Mouse (Mus musculus) hindlimb bud, embryonic 11.5 days (tissue): ENCODE results near the gene Ankrd44.

Source experiments
- DNase-seq: peaks from one replicate; pipeline ENCODE4 v3.0.0-alpha.2; 2012; ENCODE audit warnings: low read depth, low spot score; ENCODE audit errors: extremely low spot score

Ankrd44 gene

DNA sequence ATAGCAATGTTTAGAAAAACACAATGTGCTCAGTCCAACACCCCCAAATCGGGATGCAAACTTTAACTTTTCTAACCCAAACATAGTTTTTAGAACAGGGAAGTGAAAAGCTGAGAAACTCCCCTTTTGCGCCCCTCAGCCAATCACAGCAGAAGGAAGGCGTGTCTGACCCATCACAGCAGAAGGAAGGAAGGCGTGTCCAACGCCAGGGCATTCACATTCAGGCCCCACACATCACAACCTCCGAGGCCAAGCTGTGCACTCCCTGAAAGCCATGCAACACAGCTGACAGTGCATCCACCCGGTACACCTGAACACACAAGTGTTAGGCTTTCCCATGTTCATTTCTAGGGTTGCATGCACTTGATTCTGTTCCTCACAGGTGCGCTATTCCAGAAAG is 150.1 kb downstream of the Ankrd44 start:
- DNase-seq, result no peak

DNA sequence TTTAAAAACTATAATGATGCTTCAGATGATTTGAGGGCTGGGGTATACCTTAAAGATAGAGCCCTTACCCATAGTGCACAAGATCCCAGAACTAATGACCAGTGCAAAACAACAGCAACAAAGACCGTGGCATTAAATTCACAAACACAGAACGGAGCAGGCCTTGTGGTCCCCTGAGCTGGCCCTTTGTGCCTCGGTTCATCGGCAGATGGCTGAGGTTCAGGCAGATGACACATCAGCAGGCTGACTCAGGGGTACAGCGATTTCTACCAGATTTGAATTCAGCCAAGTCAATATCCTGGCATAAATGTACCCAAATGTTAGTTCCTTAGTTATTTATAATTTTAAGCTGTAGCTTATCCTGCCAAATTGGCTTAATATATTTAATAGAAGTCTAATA is 153.3 kb downstream of the Ankrd44 start:
- DNase-seq, result no peak

DNA sequence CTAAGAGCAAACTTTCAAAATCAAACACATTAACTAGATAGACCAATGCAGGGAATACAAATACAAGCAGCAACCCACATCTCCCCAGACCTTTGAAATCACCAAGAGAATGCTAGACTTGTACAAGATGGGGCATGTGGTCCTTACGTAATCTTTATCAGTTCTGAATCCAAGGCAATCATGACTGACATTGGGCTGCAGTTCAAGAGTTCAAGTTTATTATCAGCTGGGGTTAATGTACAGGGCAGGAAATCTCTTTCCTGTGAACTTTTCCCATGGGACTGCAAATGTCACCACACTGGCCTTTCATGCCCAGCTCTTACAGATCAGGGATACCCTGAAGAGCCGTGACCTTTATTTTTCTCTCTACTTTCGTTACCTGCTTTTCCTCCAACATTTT is 154.7 kb downstream of the Ankrd44 start:
- no peak for DNase-seq

DNA sequence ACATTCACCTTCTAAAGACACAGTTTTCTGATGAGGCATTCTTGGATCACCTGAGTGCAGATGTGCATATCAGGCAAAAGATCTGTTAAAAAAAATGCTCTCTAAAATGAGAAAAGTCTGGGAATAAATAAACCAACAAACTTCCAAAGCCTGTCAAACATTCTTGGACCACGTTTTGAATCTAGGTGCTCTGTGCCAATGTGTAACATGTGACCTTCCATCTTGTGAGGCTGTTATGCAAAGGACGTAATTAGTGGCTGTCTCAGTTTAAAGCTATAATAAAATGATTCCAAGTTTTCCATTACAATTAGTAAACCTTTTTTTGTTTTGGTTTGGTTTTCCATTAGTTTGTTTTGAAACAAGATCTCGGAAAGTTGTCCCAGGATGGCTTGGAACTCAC is 159.0 kb downstream of the Ankrd44 start:
- no peak for DNase-seq

GRCm38 (mm10) chr1:54765632-54766238 is 160.5 kb downstream of the Ankrd44 start:
- DNase-seq, result no peak

DNA sequence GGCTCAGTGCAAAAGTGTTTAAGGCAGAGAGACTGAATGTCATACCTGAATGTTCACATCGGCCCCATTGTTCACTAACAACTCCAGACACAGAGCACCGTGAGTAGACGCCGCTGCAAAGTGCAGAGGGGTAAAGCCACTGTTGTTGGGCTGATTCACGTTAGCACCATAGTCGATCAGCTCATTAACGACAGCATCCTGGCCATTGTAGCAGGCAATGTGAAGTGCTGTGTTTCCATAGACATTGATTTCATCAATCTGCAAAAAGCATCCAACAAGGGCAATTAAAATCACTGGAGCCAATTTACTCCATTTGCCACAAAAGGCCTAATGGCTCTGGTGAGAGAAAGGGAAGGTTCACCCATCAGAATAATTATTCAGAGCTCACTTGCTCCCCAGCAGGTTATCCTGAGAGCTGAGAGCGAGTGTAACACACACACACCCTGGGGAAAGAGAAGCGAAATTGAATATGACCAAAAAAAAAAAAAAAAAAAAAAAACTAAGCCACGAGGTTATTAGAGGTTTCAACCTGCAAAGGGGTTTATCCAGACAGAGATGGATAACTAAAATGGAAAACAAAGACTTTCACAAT is 163.9 kb downstream of the Ankrd44 start:
- no peak for DNase-seq

- DNase-seq, result no peak
These were observed 166.3 kb downstream of the Ankrd44 start for GRCm38 (mm10) chr1:54759841-54760240.

DNA sequence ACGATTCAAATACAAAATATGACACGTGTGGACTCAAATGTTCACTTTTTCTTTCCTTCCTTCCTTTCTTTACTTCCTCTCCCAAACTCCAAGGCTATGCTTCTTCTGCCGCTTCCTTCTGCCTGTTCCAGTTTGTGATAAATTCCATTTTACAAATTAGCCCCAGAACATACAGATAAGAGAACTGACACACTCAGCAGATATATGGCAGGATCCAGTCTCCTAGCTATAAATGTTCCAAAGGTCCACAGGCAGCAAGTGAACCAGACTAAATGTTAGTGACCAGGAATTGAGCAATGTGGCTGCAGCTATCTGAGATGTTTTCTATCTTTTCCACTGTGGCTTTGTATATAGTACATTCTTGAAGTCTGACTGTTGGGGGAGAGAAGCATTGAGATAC is 168.9 kb downstream of the Ankrd44 start:
- no peak for DNase-seq

- DNase-seq, result no peak
These were observed 170.4 kb downstream of the Ankrd44 start for GRCm38 (mm10) chr1:54755690-54756365.

DNA sequence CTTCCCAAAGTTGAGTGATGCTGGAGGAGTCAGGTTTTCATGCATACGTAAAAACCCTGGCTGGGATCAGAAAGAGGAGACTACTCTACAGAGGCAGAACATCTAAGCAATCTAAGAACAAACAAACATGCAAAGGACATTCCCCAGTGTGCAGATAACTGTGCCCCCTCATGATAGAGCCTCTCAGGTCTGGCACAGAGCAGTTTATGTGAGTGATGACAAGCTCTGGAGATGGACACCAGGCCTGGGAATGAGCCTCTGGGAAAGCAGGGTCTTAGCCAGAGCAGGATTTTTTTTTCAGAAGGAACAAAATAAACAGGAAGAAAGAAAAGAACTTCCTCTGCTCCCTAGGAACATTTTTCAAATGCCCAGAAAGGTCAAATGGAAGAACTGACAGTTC is 176.2 kb downstream of the Ankrd44 start:
- no peak for DNase-seq

GRCm38 (mm10) chr1:54749516-54749915 is 176.7 kb downstream of the Ankrd44 start:
- DNase-seq, result no peak

GRCm38 (mm10) chr1:54747785-54748420 is 178.3 kb downstream of the Ankrd44 start:
- no peak for DNase-seq

GRCm38 (mm10) chr1:54745666-54746065 is 180.5 kb downstream of the Ankrd44 start:
- DNase-seq, result no peak

- no peak for DNase-seq
These were observed 182.0 kb downstream of the Ankrd44 start for GRCm38 (mm10) chr1:54744171-54744570.

DNA sequence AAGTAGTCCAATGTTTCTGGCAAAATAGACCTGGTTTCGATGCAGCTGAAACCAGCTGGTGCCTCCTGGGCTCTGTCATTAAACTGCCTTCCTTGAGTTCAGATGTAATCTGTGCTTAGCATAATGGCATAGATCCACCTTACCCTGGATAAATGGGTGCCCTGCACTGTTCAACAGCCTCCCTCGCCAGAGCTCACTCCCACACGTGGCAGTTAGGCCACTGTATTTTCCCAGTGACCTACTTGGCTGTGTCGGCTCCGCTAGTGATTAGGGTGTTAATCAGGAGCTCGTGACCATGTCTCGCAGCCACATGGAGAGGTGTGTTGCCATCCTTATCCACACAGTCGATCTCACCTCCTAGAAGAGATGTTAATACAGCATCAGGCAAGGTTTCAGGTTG is 183.1 kb downstream of the Ankrd44 start:
- no peak for DNase-seq

DNA sequence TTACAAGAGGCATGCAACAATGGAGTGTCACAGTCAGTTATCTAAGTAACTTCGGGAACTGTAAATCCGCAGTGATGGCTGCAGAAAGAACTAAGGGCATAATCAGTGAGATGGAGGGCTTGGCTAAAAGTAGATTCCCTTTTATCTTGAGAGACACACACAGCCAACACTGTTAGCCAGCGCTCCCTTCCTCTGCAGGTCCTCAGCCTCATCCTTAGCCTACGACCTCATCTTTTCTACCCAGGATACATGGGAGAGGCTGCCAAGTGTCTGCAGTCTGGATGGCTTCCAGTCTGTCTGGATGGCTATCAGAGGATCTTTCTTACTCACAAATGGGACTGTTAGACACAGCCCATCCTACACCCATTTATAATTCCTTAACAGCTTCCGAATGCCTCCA is 185.3 kb downstream of the Ankrd44 start:
- DNase-seq, result no peak

- no peak for DNase-seq
These were observed 188.7 kb downstream of the Ankrd44 start for GRCm38 (mm10) chr1:54737472-54737871.

GRCm38 (mm10) chr1:54734917-54735664 is 191.1 kb downstream of the Ankrd44 start:
- no peak for DNase-seq

DNA sequence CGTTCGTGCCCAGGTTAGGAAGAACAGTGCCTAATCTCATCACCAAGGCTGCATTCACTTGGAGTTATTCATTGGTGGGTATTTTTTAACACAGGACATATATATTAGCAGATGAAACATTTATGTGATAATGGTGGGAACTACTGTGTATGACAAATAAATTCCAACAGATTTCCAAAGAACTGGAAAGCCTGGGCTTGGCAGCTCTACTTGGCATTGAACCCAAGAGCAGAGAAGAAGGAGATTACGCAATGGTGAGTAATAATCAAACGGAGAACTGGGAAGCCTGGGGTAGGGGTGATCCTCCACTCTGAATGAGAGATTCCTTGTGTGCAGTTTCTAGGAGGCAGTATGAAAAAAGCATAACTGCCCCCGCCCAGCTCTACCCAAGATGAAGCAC is 196.9 kb downstream of the Ankrd44 start:
- DNase-seq, result no peak

GRCm38 (mm10) chr1:54726555-54726954 is 199.6 kb downstream of the Ankrd44 start:
- no peak for DNase-seq

DNA sequence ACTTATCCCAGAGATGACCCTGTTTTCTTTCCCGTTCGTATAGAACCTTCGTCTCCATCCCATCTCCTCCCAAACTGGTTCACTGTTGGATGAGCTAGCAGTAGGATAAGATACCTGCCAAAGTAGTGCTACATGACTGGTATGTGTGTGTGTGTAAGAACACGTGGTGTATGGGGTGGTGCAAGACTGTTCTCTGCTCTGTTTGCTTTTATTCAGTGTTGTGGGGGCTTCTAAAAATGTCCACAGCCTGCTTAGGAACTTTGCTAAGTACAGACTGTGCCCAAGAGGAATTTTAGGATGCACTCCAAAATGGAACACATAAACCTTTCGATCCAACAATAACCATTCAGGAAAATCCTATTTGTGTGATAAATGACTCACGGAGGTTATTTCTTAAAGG is 209.3 kb downstream of the Ankrd44 start:
- DNase-seq, result no peak
